Mouse (Mus musculus) thymus, postnatal 4 days (tissue): ENCODE measurements around the gene Gm3183.
"Not testable (repeated sequence)": the region's sequence is repeated elsewhere in the genome, so short reads cannot be mapped to it uniquely, and the experiment has no call there.

ENCODE experiments used
- DNase-seq: peaks from one replicate; pipeline ENCODE4 v3.0.0; 2021

Gm3183 gene

GRCm38 (mm10) chr5:94865136-94865535 lies at the start of gene Gm3183:
TSS of gene Gm3183 (plus strand) at chr5:94865436.
- DNase-seq, result not testable (repeated sequence)
